Mouse (Mus musculus) G1E (cell line): ENCODE data around the gene Itpkc. TPM values are rescaled to one million over a fixed set of nuclear protein-coding genes. Genes with fewer than 3 reads are reported as not detected.

ENCODE experiments used
- ATAC-seq: 2 replicates; pipeline ENCODE4 v1.8.0; 2016; ENCODE audit warnings: mild to moderate bottlenecking; ENCODE audit not compliant: insufficient number of reproducible peaks, poor library complexity, low FRiP score, severe bottlenecking; ENCODE audit errors: extremely low read depth
- DNase-seq: peaks from one replicate; pipeline ENCODE4 v3.0.0; 2012; ENCODE audit warnings: low spot score
- H3K27me3 ChIP-seq: 2 replicates; pipeline ENCODE4 v1.6.1; 2012; ENCODE audit warnings: mild to moderate bottlenecking, low read length, inconsistent platforms; ENCODE audit not compliant: insufficient read depth
- H3K36me3 ChIP-seq: replicated peaks from 2 replicates; pipeline ENCODE3; 2012; ENCODE audit warnings: mild to moderate bottlenecking, inconsistent platforms
- H3K4me1 ChIP-seq: 2 replicates; pipeline ENCODE4 v1.6.1; 2012; ENCODE audit warnings: low read depth, low read length, inconsistent platforms, mixed read lengths; ENCODE audit not compliant: insufficient read depth
- H3K4me3 ChIP-seq: 2 replicates; pipeline ENCODE4 v1.5.1; 2012; ENCODE audit warnings: low read depth, mild to moderate bottlenecking, inconsistent platforms, low read length, moderate library complexity, mixed read lengths
- H3K9me3 ChIP-seq: replicated peaks from 2 replicates; pipeline ENCODE4 v1.6.1; 2012; ENCODE audit warnings: inconsistent platforms
- CTCF ChIP-seq: IDR thresholded peaks from 2 replicates; pipeline ENCODE4 v1.5.1; 2012; ENCODE audit warnings: low read depth, low read length, inconsistent platforms, mixed read lengths
- GATA1 ChIP-seq: IDR thresholded peaks from 2 replicates; pipeline ENCODE4 v1.6.1; 2012; ENCODE audit warnings: borderline replicate concordance, low read length, inconsistent platforms, mixed read lengths
- GATA2 ChIP-seq: IDR thresholded peaks from 2 replicates; pipeline ENCODE4 v1.6.1; 2012; ENCODE audit warnings: low read depth, low read length, inconsistent platforms, borderline replicate concordance
- POLR2AphosphoS5 ChIP-seq: IDR thresholded peaks from 2 replicates; pipeline ENCODE4 v1.6.1; 2012; ENCODE audit warnings: low read depth, low read length, inconsistent platforms; ENCODE audit not compliant: insufficient replicate concordance
- TAL1 ChIP-seq: conservative IDR thresholded peaks from 2 replicates; pipeline ENCODE4 v1.6.1; 2012; ENCODE audit warnings: low read depth, low read length, inconsistent platforms, mixed read lengths
- polyA plus RNA-seq: library from polyadenylated mRNA; stranded (reverse); fragments of >175 nt; gene quantifications from 2 replicates; pipeline ENCODE4 v1.2.3, GENCODE M21; 2012
- total RNA-seq, 2 experiments: library from RNA; stranded (forward) in 1 of 2; stranded (reverse) in 1 of 2; fragments of 200-1000 nt in 1 of 2; fragments of >200 nt in 1 of 2; fragmentation: Nextera tagmentation in 1 of 2; gene quantifications; 2 replicates each; pipeline ENCODE4 v1.2.3; 2014 to 2017

Gene Itpkc
- total and polyA plus RNA-seq, 3 experiments = 3.9 to 5.3 (median 4.6) TPM

GRCm38 (mm10) chr7:27266515-27267128 is 38.2 kb upstream of the Itpkc start:
- Histone ChIP-seq H3K4me1 (peaks cover 10% of the 10 kb centered on the region), H3K9me3 (no peaks in the 10 kb centered on the region), H3K36me3 (peaks cover 3% of the 10 kb centered on the region), H3K4me3 (no peak overlapping the region), H3K27me3 (peaks cover 9% of the 10 kb centered on the region; the same call in 1 of the 2 replicates)
- DNase-seq (no peak), ATAC-seq (no peak)
- no peak for TF ChIP-seq GATA2
- TF ChIP-seq TAL1 = no peak

GRCm38 (mm10) chr7:27264761-27265160 is 36.3 kb upstream of the Itpkc start:
- TF ChIP-seq TAL1 = no peak
- no peak for TF ChIP-seq GATA1
- no peak for TF ChIP-seq CTCF
- TF ChIP-seq POLR2AphosphoS5 = no peak
- no peak for TF ChIP-seq GATA2
- H3K4me1 ChIP-seq = peaks cover 17% of the 10 kb centered on the region
- ATAC-seq = no peak
- no peak for DNase-seq
- H3K9me3 ChIP-seq = no peaks in the 10 kb centered on the region
- H3K4me3 ChIP-seq = peak overlapping the region; percentile 36; the same call in 1 of the 2 replicates
- H3K27me3 ChIP-seq = peaks cover 12% of the 10 kb centered on the region; the same call in 1 of the 2 replicates
- peaks cover 3% of the 10 kb centered on the region for H3K36me3 ChIP-seq

GRCm38 (mm10) chr7:27261888-27262287 is 33.4 kb upstream of the Itpkc start:
- Histone ChIP-seq H3K9me3 (no peaks in the 10 kb centered on the region), H3K36me3 (peaks cover 12% of the 10 kb centered on the region), H3K4me3 (no peak overlapping the region), H3K27me3 (peaks cover 18% of the 10 kb centered on the region; the same call in 1 of the 2 replicates), H3K4me1 (peaks cover 37% of the 10 kb centered on the region)
- DNase-seq (no peak), ATAC-seq (no peak)
- no peak for TF ChIP-seq POLR2AphosphoS5
- no peak for TF ChIP-seq CTCF
- TF ChIP-seq TAL1 = no peak

- Histone ChIP-seq H3K4me1 (peaks cover 40% of the 10 kb centered on the region), H3K9me3 (no peaks in the 10 kb centered on the region), H3K27me3 (peaks cover 11% of the 10 kb centered on the region; the same call in 1 of the 2 replicates), H3K36me3 (peaks cover 22% of the 10 kb centered on the region), H3K4me3 (no peak overlapping the region)
- no peak for TF ChIP-seq TAL1
- TF ChIP-seq POLR2AphosphoS5 = no peak
- TF ChIP-seq GATA2 = no peak
- TF ChIP-seq CTCF = no peak
- no peak for TF ChIP-seq GATA1
- no peak for DNase-seq
- ATAC-seq = no peak
These were observed 32.4 kb upstream of the Itpkc start for GRCm38 (mm10) chr7:27260856-27261255.

GRCm38 (mm10) chr7:27259771-27260170 is 31.3 kb upstream of the Itpkc start:
- peak overlapping the region; percentile 4; the same call in 1 of the 2 replicates for H3K4me3 ChIP-seq
- ATAC-seq (no peak), DNase-seq (no peak)
- H3K27me3 ChIP-seq = peaks cover 10% of the 10 kb centered on the region; the same call in 1 of the 2 replicates
- peaks cover 43% of the 10 kb centered on the region for H3K4me1 ChIP-seq
- peaks cover 33% of the 10 kb centered on the region for H3K36me3 ChIP-seq
- H3K9me3 ChIP-seq = no peaks in the 10 kb centered on the region
- TF ChIP-seq POLR2AphosphoS5 (no peak), GATA2 (no peak), TAL1 (no peak), GATA1 (no peak), CTCF (no peak)

- DNase-seq = no peak
- Histone ChIP-seq H3K36me3 (peaks cover 37% of the 10 kb centered on the region), H3K4me3 (peak overlapping the region; percentile 73), H3K4me1 (peaks cover 42% of the 10 kb centered on the region), H3K9me3 (no peaks in the 10 kb centered on the region), H3K27me3 (peaks cover 9% of the 10 kb centered on the region; the same call in 1 of the 2 replicates)
- no peak for TF ChIP-seq GATA2
- no peak for TF ChIP-seq POLR2AphosphoS5
- TF ChIP-seq CTCF = no peak
- TF ChIP-seq GATA1 = no peak
- no peak for ATAC-seq
These were observed 30.8 kb upstream of the Itpkc start for GRCm38 (mm10) chr7:27259271-27259721.
